Mouse (Mus musculus): ENCODE measurements at regions not wholly inside any gene's neighbourhood (a gene's known extent, or its start where the extent isn't known, plus 50 kb on each side); places are given as distances from the start of the nearest gene placed in this dataset.

DNA sequence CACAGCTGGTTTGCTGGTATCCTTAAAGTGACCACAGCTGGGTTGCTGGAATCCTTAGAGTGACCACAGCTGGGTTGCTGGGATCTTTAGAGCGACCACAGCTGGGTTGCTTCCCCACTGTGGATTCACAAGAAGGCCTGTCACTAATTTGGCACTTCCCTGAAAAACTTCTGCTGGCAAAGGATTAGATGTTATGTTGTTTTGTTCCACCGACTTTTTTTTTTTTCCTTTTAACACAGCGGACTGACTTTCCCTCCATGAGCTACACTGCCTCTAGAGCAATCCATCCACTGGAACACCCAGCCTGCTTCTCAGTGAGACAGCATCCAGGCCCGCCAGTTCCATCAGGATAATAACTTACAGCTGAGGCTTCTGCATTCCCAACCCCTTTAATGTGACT lies 266.9 kb downstream of the Olfr1505 start:
- Histone ChIP-seq H3K4me1 (ENCODE audit: insufficient read depth, low read depth, low read length) (no peaks in the 10 kb centered on the region), H3K27me3 (ENCODE audit: insufficient read depth, low read length) (no peaks in the 10 kb centered on the region), H3K4me3 (ENCODE audit: low read depth, low read length) (no peak overlapping the region), H3K36me3 (replicated peaks) (no peaks in the 10 kb centered on the region), H3K9me3 (replicated peaks) (no peaks in the 10 kb centered on the region)
- DNase-seq (ENCODE audit: low spot score) (no peak), ATAC-seq (ENCODE audit: extremely low read depth, insufficient number of reproducible peaks, low FRiP score, poor library complexity, severe bottlenecking) (no peak)
- TF ChIP-seq TAL1 (conservative IDR thresholded peaks at IDR 0.05; ENCODE audit: low read depth, low read length) (no peak), GATA2 (IDR thresholded peaks at IDR 0.05; ENCODE audit: borderline replicate concordance, low read depth, low read length) (no peak), GATA1 (IDR thresholded peaks at IDR 0.05; ENCODE audit: borderline replicate concordance, low read length) (no peak), POLR2AphosphoS5 (IDR thresholded peaks at IDR 0.05; ENCODE audit: insufficient replicate concordance, low read depth, low read length) (no peak)

DNA sequence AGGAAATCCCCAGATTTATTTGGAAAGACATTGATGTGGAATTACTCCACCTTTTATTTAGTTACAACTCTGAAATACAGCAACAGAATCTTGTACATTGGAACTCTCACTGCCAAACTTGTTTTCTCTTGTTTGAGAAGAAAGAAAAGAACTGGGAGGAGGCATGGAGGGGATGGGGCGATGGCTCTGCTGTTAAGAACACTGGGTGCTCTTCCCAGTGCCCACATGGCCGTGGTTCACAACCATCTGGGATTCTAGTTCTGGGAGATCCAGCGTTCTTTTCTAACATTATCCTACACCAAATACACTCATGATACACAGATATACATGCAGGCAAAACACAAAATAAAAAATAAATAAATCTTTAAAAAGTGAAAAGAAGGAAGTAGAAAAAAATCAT lies 267.6 kb downstream of the Olfr1505 start:
- Histone ChIP-seq H3K36me3 (replicated peaks) (no peaks in the 10 kb centered on the region), H3K9me3 (replicated peaks) (no peaks in the 10 kb centered on the region), H3K4me1 (ENCODE audit: insufficient read depth, low read depth, low read length) (no peaks in the 10 kb centered on the region), H3K4me3 (ENCODE audit: low read depth, low read length) (no peak overlapping the region), H3K27me3 (ENCODE audit: insufficient read depth, low read length) (no peaks in the 10 kb centered on the region)
- TF ChIP-seq TAL1 (conservative IDR thresholded peaks at IDR 0.05; ENCODE audit: low read depth, low read length) (no peak), GATA2 (IDR thresholded peaks at IDR 0.05; ENCODE audit: borderline replicate concordance, low read depth, low read length) (no peak), CTCF (IDR thresholded peaks at IDR 0.05; ENCODE audit: low read depth, low read length) (no peak), GATA1 (IDR thresholded peaks at IDR 0.05; ENCODE audit: borderline replicate concordance, low read length) (no peak), POLR2AphosphoS5 (IDR thresholded peaks at IDR 0.05; ENCODE audit: insufficient replicate concordance, low read depth, low read length) (no peak)
- DNase-seq (ENCODE audit: low spot score) (no peak), ATAC-seq (ENCODE audit: extremely low read depth, insufficient number of reproducible peaks, low FRiP score, poor library complexity, severe bottlenecking) (no peak)

DNA sequence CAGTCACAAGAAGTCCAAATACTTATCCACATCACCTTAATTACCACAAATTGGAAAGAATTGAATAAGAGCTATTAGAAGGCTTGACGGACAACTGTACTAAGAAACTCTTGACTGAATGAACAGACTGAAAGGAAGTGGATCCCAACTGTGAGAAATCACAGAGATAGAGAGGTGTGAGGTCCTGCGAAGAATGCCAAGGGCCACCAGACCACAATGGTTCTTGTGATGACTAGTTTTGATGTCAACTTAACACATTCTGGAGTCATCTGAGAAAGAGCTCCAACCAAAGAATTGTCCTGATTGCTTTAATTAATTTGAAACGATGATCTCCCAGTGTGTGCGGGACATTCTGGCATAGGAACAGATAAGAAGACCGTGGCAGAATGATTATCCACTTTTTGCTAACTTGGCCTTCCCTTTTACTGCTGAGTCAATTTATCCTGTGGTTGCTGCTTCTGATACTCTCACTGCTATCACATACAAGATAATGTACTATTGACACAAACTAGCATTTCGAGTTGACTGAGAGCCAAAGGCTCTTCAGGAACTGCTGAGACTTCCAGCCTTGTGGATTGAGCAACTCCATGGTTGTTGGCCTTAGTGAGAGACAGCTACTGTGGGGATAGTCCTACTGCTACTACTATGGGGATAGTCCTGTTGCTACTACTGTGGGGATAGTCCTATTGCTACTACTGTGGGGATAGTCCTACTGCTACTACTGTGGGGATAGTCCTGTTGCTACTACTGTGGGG lies 268.5 kb downstream of the Olfr1505 start:
- DNase-seq (ENCODE audit: low spot score) (no peak), ATAC-seq (ENCODE audit: extremely low read depth, insufficient number of reproducible peaks, low FRiP score, poor library complexity, severe bottlenecking) (no peak)
- Histone ChIP-seq H3K27me3 (ENCODE audit: insufficient read depth, low read length) (no peaks in the 10 kb centered on the region), H3K36me3 (replicated peaks) (no peaks in the 10 kb centered on the region), H3K4me1 (ENCODE audit: insufficient read depth, low read depth, low read length) (no peaks in the 10 kb centered on the region), H3K9me3 (replicated peaks) (no peaks in the 10 kb centered on the region), H3K4me3 (ENCODE audit: low read depth, low read length) (no peak overlapping the region)
- TF ChIP-seq POLR2AphosphoS5 (IDR thresholded peaks at IDR 0.05; ENCODE audit: insufficient replicate concordance, low read depth, low read length), result no peak
- TF ChIP-seq GATA2 (IDR thresholded peaks at IDR 0.05; ENCODE audit: borderline replicate concordance, low read depth, low read length), result no peak
- no peak for TF ChIP-seq CTCF (IDR thresholded peaks at IDR 0.05; ENCODE audit: low read depth, low read length)
- TF ChIP-seq TAL1 (conservative IDR thresholded peaks at IDR 0.05; ENCODE audit: low read depth, low read length), result no peak
- TF ChIP-seq GATA1 (IDR thresholded peaks at IDR 0.05; ENCODE audit: borderline replicate concordance, low read length), result no peak

DNA sequence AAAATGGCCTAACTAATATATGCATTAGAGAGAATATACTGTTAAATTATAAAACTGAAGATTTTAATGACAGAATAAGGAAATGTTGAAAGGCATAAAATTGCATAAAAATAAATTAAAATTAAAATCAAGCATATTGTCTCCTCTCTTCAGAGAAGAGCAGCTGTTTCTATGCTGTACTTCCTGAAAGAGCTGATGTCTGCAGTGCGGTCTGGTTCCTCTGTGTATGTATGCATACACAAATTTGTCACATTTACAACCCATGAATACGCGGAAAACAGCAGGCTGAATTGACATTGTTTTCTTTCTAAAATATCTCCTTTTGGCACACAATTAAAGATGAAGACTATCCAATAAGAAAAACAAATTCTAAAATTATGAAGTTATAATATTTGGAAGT lies 278.5 kb downstream of the Olfr1505 start:
- no peaks in the 10 kb centered on the region for H3K4me1 ChIP-seq (ENCODE audit: insufficient read depth, low read depth, low read length)
- no peaks in the 10 kb centered on the region for H3K36me3 ChIP-seq (replicated peaks)
- H3K4me3 ChIP-seq (ENCODE audit: low read depth, low read length), result no peak overlapping the region
- TF ChIP-seq GATA2 (IDR thresholded peaks at IDR 0.05; ENCODE audit: borderline replicate concordance, low read depth, low read length) (no peak), GATA1 (IDR thresholded peaks at IDR 0.05; ENCODE audit: borderline replicate concordance, low read length) (no peak), POLR2AphosphoS5 (IDR thresholded peaks at IDR 0.05; ENCODE audit: insufficient replicate concordance, low read depth, low read length) (no peak), CTCF (IDR thresholded peaks at IDR 0.05; ENCODE audit: low read depth, low read length) (no peak), TAL1 (conservative IDR thresholded peaks at IDR 0.05; ENCODE audit: low read depth, low read length) (no peak)
- H3K27me3 ChIP-seq (ENCODE audit: insufficient read depth, low read length), result no peaks in the 10 kb centered on the region
- no peaks in the 10 kb centered on the region for H3K9me3 ChIP-seq (replicated peaks)
- DNase-seq (ENCODE audit: low spot score) (no peak), ATAC-seq (ENCODE audit: extremely low read depth, insufficient number of reproducible peaks, low FRiP score, poor library complexity, severe bottlenecking) (no peak)

DNA sequence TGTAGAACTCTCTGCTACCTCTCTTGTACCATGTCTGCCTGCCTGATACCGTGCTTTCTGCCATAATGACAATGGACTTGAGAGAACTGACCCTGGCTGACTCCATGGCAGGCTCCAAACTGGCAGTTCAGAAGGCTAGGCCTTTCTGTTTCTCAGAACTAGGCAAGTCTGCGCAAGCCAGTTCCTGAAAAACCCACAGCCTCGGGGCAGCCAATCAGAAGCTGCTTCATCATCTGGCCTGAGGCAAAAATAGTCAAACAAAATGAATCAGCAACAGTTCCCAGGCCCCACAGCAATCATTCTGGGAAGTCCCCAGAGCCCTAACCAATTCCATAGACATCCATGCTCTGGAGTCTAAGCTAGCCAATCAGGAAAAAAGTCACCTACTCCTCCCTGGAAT lies 284.5 kb downstream of the Olfr1505 start:
- DNase-seq (ENCODE audit: low spot score), result no peak
- H3K36me3 ChIP-seq (replicated peaks), result no peaks in the 10 kb centered on the region
- no peaks in the 10 kb centered on the region for H3K4me1 ChIP-seq (ENCODE audit: insufficient read depth, low read depth, low read length)
- H3K4me3 ChIP-seq (ENCODE audit: low read depth, low read length), result no peak overlapping the region
- no peaks in the 10 kb centered on the region for H3K9me3 ChIP-seq (replicated peaks)
- no peak for ATAC-seq (ENCODE audit: extremely low read depth, insufficient number of reproducible peaks, low FRiP score, poor library complexity, severe bottlenecking)
- no peaks in the 10 kb centered on the region for H3K27me3 ChIP-seq (ENCODE audit: insufficient read depth, low read length)
- TF ChIP-seq POLR2AphosphoS5 (IDR thresholded peaks at IDR 0.05; ENCODE audit: insufficient replicate concordance, low read depth, low read length) (no peak), GATA1 (IDR thresholded peaks at IDR 0.05; ENCODE audit: borderline replicate concordance, low read length) (no peak), CTCF (IDR thresholded peaks at IDR 0.05; ENCODE audit: low read depth, low read length) (no peak), TAL1 (conservative IDR thresholded peaks at IDR 0.05; ENCODE audit: low read depth, low read length) (no peak), GATA2 (IDR thresholded peaks at IDR 0.05; ENCODE audit: borderline replicate concordance, low read depth, low read length) (no peak)

DNA sequence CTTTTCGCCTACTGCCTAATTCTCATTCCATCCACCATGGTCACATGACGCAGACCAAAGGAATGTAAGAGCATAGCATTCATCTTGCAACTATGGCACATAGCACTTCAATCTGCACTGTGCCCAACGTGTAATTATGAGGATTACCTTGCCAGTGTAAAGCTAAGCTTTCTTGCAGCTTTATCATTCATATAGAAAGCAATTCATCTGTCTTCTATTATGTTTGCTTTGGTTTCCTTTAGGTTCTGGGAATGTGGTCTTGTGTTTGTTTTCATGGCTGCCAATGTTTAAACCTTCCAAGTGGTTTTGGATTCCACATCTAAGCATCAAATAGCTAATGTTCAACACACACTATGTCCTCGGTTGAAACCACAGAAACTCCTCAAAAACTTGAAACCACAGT lies 307.2 kb downstream of the Olfr1505 start:
- H3K27me3 ChIP-seq (ENCODE audit: insufficient read depth, low read length), result no peaks in the 10 kb centered on the region
- H3K4me1 ChIP-seq (ENCODE audit: insufficient read depth, low read depth, low read length), result no peaks in the 10 kb centered on the region
- DNase-seq (ENCODE audit: low spot score), result no peak
- no peak for TF ChIP-seq GATA2 (IDR thresholded peaks at IDR 0.05; ENCODE audit: borderline replicate concordance, low read depth, low read length)
- TF ChIP-seq CTCF (IDR thresholded peaks at IDR 0.05; ENCODE audit: low read depth, low read length), result no peak
- TF ChIP-seq POLR2AphosphoS5 (IDR thresholded peaks at IDR 0.05; ENCODE audit: insufficient replicate concordance, low read depth, low read length), result no peak
- TF ChIP-seq GATA1 (IDR thresholded peaks at IDR 0.05; ENCODE audit: borderline replicate concordance, low read length), result no peak
- no peak for TF ChIP-seq TAL1 (conservative IDR thresholded peaks at IDR 0.05; ENCODE audit: low read depth, low read length)
- no peaks in the 10 kb centered on the region for H3K36me3 ChIP-seq (replicated peaks)
- H3K9me3 ChIP-seq (replicated peaks), result no peaks in the 10 kb centered on the region
- no peak overlapping the region for H3K4me3 ChIP-seq (ENCODE audit: low read depth, low read length)
- ATAC-seq (ENCODE audit: extremely low read depth, insufficient number of reproducible peaks, low FRiP score, poor library complexity, severe bottlenecking), result no peak

All from G1E (cell line).